Mouse (Mus musculus): ENCODE data around the gene Elp6.

DNA sequence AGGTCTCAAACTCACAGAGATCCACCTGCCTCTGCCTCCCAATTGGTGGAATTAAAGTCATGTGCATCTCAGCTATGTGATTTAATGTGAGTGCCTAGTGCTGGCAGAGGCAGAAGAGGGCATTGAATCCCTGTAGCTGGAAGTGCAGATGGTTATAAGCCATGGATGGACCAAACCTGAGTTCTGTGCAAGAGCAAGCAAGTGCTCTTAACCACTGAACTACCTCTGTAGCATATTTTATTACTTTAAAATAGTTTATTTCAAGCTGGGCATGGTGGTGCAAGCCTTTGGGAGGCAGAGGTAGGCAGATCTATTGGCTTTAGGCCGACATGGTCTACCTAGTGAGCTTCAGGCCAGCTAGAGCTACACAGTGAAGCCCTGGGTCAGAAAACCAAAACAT, 19.2 kb downstream of the Elp6 start:
- TF ChIP-seq CTCF (IDR thresholded peaks at IDR 0.05; ENCODE audit: low read depth, low read length) (no peak), POLR2A (IDR thresholded peaks at IDR 0.05; ENCODE audit: extremely low read depth, insufficient read depth, low read length) (no peak)
